Mouse (Mus musculus) heart, adult 2 months (tissue): ENCODE results near the gene Zfp58. TPM values are rescaled to one million over a fixed set of nuclear protein-coding genes. Genes with fewer than 3 reads are reported as not detected.
"Not testable (repeated sequence)": the region's sequence is repeated elsewhere in the genome, so short reads cannot be mapped to it uniquely, and the experiment has no call there.

ENCODE experiments used
- DNase-seq, 2 experiments: peaks; one replicate each; pipeline ENCODE4 v3.0.0; 2021
- H3K27ac ChIP-seq: fragments of 200-600 bp; 2 replicates; pipeline ENCODE4 v1.8.1; 2022
- H3K27me3 ChIP-seq: fragments of 200-500 bp; 2 replicates; pipeline ENCODE4 v1.6.1; 2012; ENCODE audit warnings: mild to moderate bottlenecking, low read length, inconsistent platforms, mixed read lengths; ENCODE audit not compliant: control insufficient read depth, insufficient read depth
- H3K36me3 ChIP-seq: fragments of 200-500 bp; 2 replicates; pipeline ENCODE4 v1.6.1; 2012; ENCODE audit warnings: low read length, inconsistent platforms; ENCODE audit not compliant: control insufficient read depth, insufficient read depth
- H3K4me1 ChIP-seq: fragments of 200-500 bp; 2 replicates; pipeline ENCODE4 v1.6.1; 2011; ENCODE audit warnings: low read length; ENCODE audit not compliant: control insufficient read depth, insufficient read depth
- H3K4me3 ChIP-seq: fragments of 200-600 bp; 2 replicates; pipeline ENCODE4 v1.8.1; 2022
- H3K79me2 ChIP-seq: fragments of 200-500 bp; replicated peaks from 2 replicates; pipeline ENCODE4 v1.6.1; 2012; ENCODE audit warnings: mild to moderate bottlenecking, inconsistent platforms, low read length, moderate library complexity, mixed read lengths; ENCODE audit not compliant: control insufficient read depth, insufficient read depth
- H3K9ac ChIP-seq: fragments of 200-500 bp; 2 replicates; pipeline ENCODE4 v1.6.1; 2012; ENCODE audit warnings: low read depth, mild to moderate bottlenecking, control low read depth, inconsistent platforms, low read length, mixed read lengths
- CTCF ChIP-seq: fragments of 200-600 bp; IDR thresholded peaks from 2 replicates; pipeline ENCODE4 v1.8.1; 2022; ENCODE audit warnings: antibody characterized with exemption, mild to moderate bottlenecking, moderate library complexity
- EP300 ChIP-seq: fragments of 200-500 bp; IDR thresholded peaks from 2 replicates; pipeline ENCODE4 v1.6.1; 2011; ENCODE audit warnings: low read depth, low read length, control low read depth; ENCODE audit not compliant: insufficient read depth
- POLR2A ChIP-seq: fragments of 200-500 bp; IDR thresholded peaks from 2 replicates; pipeline ENCODE4 v1.6.1; 2011; ENCODE audit warnings: mild to moderate bottlenecking, low read depth, low read length, control low read depth; ENCODE audit not compliant: insufficient read depth
- WGBS: fragments of 180-500 bp; shearing (Covaris S2); methylation state at CpG from one replicate; pipeline ENCODE4 v1.1.7; 2018; 5-methylcytosine and 5-hydroxymethylcytosine counted together
- intact Hi-C: fragments of 180-260 bp; cut with DNase I; formaldehyde crosslinking; loops from one replicate; pipeline ENCODE4 v1.15.1; 2025
- polyA plus RNA-seq: library from polyadenylated mRNA; depleted of rRNA; stranded (reverse); fragments of >200 nt; gene quantifications from 2 replicates; pipeline ENCODE4 v1.2.3, GENCODE M21; 2012
- total RNA-seq, 2 experiments: library from RNA; stranded (reverse); gene quantifications; 2 replicates each; pipeline ENCODE4 v1.2.3; 2021

Gene Zfp58
- total and polyA plus RNA-seq, 3 experiments: 0.80 to 4.4 (median 3.7) TPM

GRCm38 (mm10) chr13:67495631-67496030 is 4.7 kb downstream of the Zfp58 start:
- Histone ChIP-seq H3K4me1 (no peaks in the 10 kb centered on the region), H3K79me2 (no peaks in the 10 kb centered on the region), H3K4me3 (no peak overlapping the region), H3K27me3 (no peaks in the 10 kb centered on the region), H3K9ac (no peak overlapping the region), H3K27ac (no peak overlapping the region), H3K36me3 (peaks cover 8% of the 10 kb centered on the region)
- no peak for DNase-seq
- WGBS: 100% methylated on average over 1 of the region's 1 CpGs
- no peak for TF ChIP-seq POLR2A
- no peak for TF ChIP-seq CTCF
- no peak for TF ChIP-seq EP300
- intact Hi-C loops: no loop called here

GRCm38 (mm10) chr13:67484424-67484811 is 15.9 kb downstream of the Zfp58 start:
- Histone ChIP-seq H3K79me2 (no peaks in the 10 kb centered on the region; the same call in 1 of the 2 replicates), H3K36me3 (peaks cover 16% of the 10 kb centered on the region), H3K27ac (peak overlapping the region; percentile 96), H3K4me1 (peaks cover 4% of the 10 kb centered on the region), H3K27me3 (no peaks in the 10 kb centered on the region), H3K9ac (peak overlapping the region; percentile 49), H3K4me3 (peak overlapping the region; percentile 80)
- WGBS: 10% methylated on average over 8 of the region's 8 CpGs
- no peak for DNase-seq
- intact Hi-C loops: loop anchor here (1.0 to 10.0 kb wide), 4 partner anchors 16 to 310 kb away; partner anchors contain the start of genes Rsl1, Zfp58 and Zfp874a
- TF ChIP-seq CTCF (no peak), EP300 (no peak), POLR2A (no peak; the same call in 1 of the 2 replicates)

GRCm38 (mm10) chr13:67483625-67484423 is 16.5 kb downstream of the Zfp58 start, which contains the start of gene Zfp874b:
TSS of gene Zfp874b (minus strand) at chr13:67484258.
- peak within 1 kb of the TSS; percentile 80 for H3K4me3 ChIP-seq
- DNase-seq: peak; percentile 90 to 92
- H3K9ac ChIP-seq: peak within 1 kb of the TSS; percentile 88
- intact Hi-C loops: loop anchor here (1.0 to 10.0 kb wide), 4 partner anchors 17 to 309 kb away; partner anchors contain the start of genes Rsl1, Zfp58 and Zfp874a
- no peaks in the 10 kb centered on the region; the same call in 1 of the 2 replicates for H3K79me2 ChIP-seq
- H3K4me1 ChIP-seq: peaks cover 4% of the 10 kb centered on the region
- H3K27ac ChIP-seq: peak within 1 kb of the TSS; percentile 96
- H3K36me3 ChIP-seq: peaks cover 16% of the 10 kb centered on the region
- TF ChIP-seq POLR2A: peak; percentile 78
- TF ChIP-seq EP300: 0 out of 2 replicates have a peak, but pooled peaks have one; percentile 70
- no peak for TF ChIP-seq CTCF
- WGBS: 1% methylated on average over 20 of the region's 20 CpGs
- no peaks in the 10 kb centered on the region for H3K27me3 ChIP-seq

- intact Hi-C loops: loop anchor here (10.0 kb wide), 1 partner anchor 307 kb away; the partner anchor contains the start of gene Rsl1
- TF ChIP-seq CTCF: no peak
- no peak for TF ChIP-seq EP300
- TF ChIP-seq POLR2A: no peak
- H3K4me3 ChIP-seq: no peak overlapping the region
- no peak overlapping the region for H3K9ac ChIP-seq
- H3K36me3 ChIP-seq: peaks cover 19% of the 10 kb centered on the region
- no peak overlapping the region for H3K27ac ChIP-seq
- 62% methylated on average over 4 of the region's 4 CpGs for WGBS
- H3K4me1 ChIP-seq: peaks cover 4% of the 10 kb centered on the region
- no peak for DNase-seq
- H3K79me2 ChIP-seq: no peaks in the 10 kb centered on the region; the same call in 1 of the 2 replicates
- H3K27me3 ChIP-seq: no peaks in the 10 kb centered on the region
These were observed 18.8 kb downstream of the Zfp58 start for GRCm38 (mm10) chr13:67481528-67481927.

- intact Hi-C loops: no loop called here
- Histone ChIP-seq H3K27ac (no peak overlapping the region), H3K79me2 (no peaks in the 10 kb centered on the region), H3K4me3 (no peak overlapping the region), H3K9ac (no peak overlapping the region), H3K36me3 (peaks cover 4% of the 10 kb centered on the region; the same call in 1 of the 2 replicates), H3K27me3 (no peaks in the 10 kb centered on the region), H3K4me1 (no peaks in the 10 kb centered on the region)
- DNase-seq: no peak
- WGBS: 96% methylated on average over 3 of the region's 3 CpGs
- no peak for TF ChIP-seq CTCF
- no peak for TF ChIP-seq POLR2A
- TF ChIP-seq EP300: no peak
These were observed 31.1 kb downstream of the Zfp58 start for GRCm38 (mm10) chr13:67469274-67469673.

GRCm38 (mm10) chr13:67463506-67464185 is 36.7 kb downstream of the Zfp58 start:
- H3K4me1 ChIP-seq, H3K36me3 ChIP-seq, H3K27me3 ChIP-seq, H3K9ac ChIP-seq, H3K27ac ChIP-seq, DNase-seq, H3K4me3 ChIP-seq, intact Hi-C loops, H3K79me2 ChIP-seq: not testable (repeated sequence)
- WGBS: 73% methylated on average over 3 of the region's 5 CpGs
